Mouse (Mus musculus) heart, adult 2 months (tissue): ENCODE measurements around the gene Fat3.

Source experiments
- CTCF ChIP-seq: fragments of 200-600 bp; IDR thresholded peaks from 2 replicates; pipeline ENCODE4 v1.8.1; 2022; ENCODE audit warnings: antibody characterized with exemption, mild to moderate bottlenecking, moderate library complexity
- EP300 ChIP-seq: fragments of 200-500 bp; IDR thresholded peaks from 2 replicates; pipeline ENCODE4 v1.6.1; 2011; ENCODE audit warnings: low read depth, low read length, control low read depth; ENCODE audit not compliant: insufficient read depth
- POLR2A ChIP-seq: fragments of 200-500 bp; IDR thresholded peaks from 2 replicates; pipeline ENCODE4 v1.6.1; 2011; ENCODE audit warnings: mild to moderate bottlenecking, low read depth, low read length, control low read depth; ENCODE audit not compliant: insufficient read depth

DNA sequence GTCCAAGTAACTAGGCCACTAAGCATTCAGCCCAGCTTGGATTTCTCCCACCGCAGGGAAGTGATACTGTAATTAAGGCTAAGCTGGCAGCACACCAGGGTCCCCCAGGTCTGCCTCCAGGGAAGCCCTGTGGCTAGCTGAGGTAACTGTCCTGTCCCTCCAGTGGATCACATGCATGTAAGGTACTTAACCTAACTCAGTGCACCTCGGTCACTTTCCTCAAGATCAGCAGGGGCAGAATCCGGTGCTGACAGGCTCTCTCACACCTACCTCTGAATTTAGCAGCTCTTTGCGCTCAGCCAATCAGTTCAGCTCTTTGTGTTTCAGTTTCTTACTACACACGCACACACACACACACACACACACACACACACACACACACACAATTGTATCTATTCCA, 639.7 kb downstream of the Fat3 start:
- TF ChIP-seq POLR2A (no peak), CTCF (no peak), EP300 (peak; percentile 43; the same call in 1 of the 2 replicates)
